In genomic region chr6:85160201-85160923, GRCm38 (mm10) we compare ENCODE assay signal across 9 mouse cellular contexts. TPM values are rescaled to one million over a fixed set of nuclear protein-coding genes. Genes with fewer than 3 reads are reported as not detected.
DNase-seq lines count a peak whose midpoint lies in the region; ATAC-seq lines count a peak whose summit lies in the region.
"Had no signal": no experiment of that assay in that cellular context is flagged by ENCODE, and none has a peak within 500 bp of the region (broad histone marks: within the 10 kb centered on the region; RNA-seq: fewer than 3 reads in every experiment).

No protein-coding gene starts in this region.

- no peak overlapping the region for H3K9ac ChIP-seq in limb, embryonic 11.5 days (ENCODE audit: low read length)
- H3K9ac ChIP-seq: heart, embryonic 13.5 days had no signal

- H3K9me3 ChIP-seq in limb, embryonic 11.5 days (ENCODE audit: control insufficient read depth, low read length): no peaks in the 10 kb centered on the region
- H3K9me3 ChIP-seq: heart, embryonic 13.5 days had no signal

- no peaks in the 10 kb centered on the region; the same call in 1 of the 2 replicates for H3K4me1 ChIP-seq in limb, embryonic 11.5 days (ENCODE audit: control insufficient read depth, insufficient read depth, low read length)
- H3K4me1 ChIP-seq: heart, embryonic 13.5 days had no signal

- H3K36me3 ChIP-seq in limb, embryonic 11.5 days (ENCODE audit: control insufficient read depth, insufficient read depth, low read length): no peaks in the 10 kb centered on the region
- H3K36me3 ChIP-seq: heart, embryonic 13.5 days had no signal

- peak; percentile 93 for DNase-seq in 3T3-L1 (ENCODE audit: low read depth, low spot score)
- DNase-seq in Muller cell, postnatal 12 days (ENCODE audit: inconsistent ontology term): peak; percentile 71
- DNase-seq in cerebellum, postnatal 14 days: peak; percentile 87 to 93
- DNase-seq in frontal cortex, postnatal 36 days (ENCODE audit: low spot score in 2 of 2): peak; percentile 70 to 89
- peak; percentile 72 to 92 for DNase-seq in kidney, adult 8-10 months
- peak; percentile 86 for DNase-seq in limb, embryonic 11.5 days (ENCODE audit: low spot score)
- DNase-seq in thymus, adult 18-20 months: peak; percentile 19 to 23

- no peak overlapping the region for H3K27ac ChIP-seq in limb, embryonic 11.5 days (replicated peaks; ENCODE audit: low read depth, low read length)
- H3K27ac ChIP-seq: heart, embryonic 13.5 days had no signal

- 43% methylated on average over 4 of the region's 4 CpGs for WGBS in limb, embryonic 11.5 days

- no peaks in the 10 kb centered on the region for H3K27me3 ChIP-seq in limb, embryonic 11.5 days (ENCODE audit: control insufficient read depth, insufficient read depth, low read length)

- H3K4me3 ChIP-seq in limb, embryonic 11.5 days (ENCODE audit: low read depth, low read length): no peak overlapping the region
- H3K4me3 ChIP-seq: heart, embryonic 13.5 days had no signal

- no peak overlapping the region for H3K4me2 ChIP-seq in limb, embryonic 11.5 days (ENCODE audit: low read depth, severe bottlenecking)
- H3K4me2 ChIP-seq: heart, embryonic 13.5 days had no signal

- no peak; the same call in 1 of the 2 replicates for ATAC-seq in limb, embryonic 11.5 days (ENCODE audit: insufficient number of reproducible peaks, low FRiP score, low TSS enrichment, low read depth)
- peak; percentile 48 for ATAC-seq in neutrophil, adult 5-6 weeks (ENCODE audit: extremely low read depth, insufficient number of reproducible peaks, low FRiP score, poor library complexity, severe bottlenecking)

RNA-seq across cellular contexts. Expression of gene Spr, which starts 22.8 kb away (rescaled TPM):
- 63.3 and 77.8 TPM in 2 replicates for polyA plus RNA-seq in limb, embryonic 11.5 days (2014; fragmentation: Nextera tagmentation; extraction: Ambion mirVana)
- 3.0 and 5.8 TPM in 2 replicates for total RNA-seq in neutrophil, adult 5-6 weeks (2017)

RNA-seq across cellular contexts. Expression of gene Emx1, which starts 26.9 kb away (rescaled TPM):
- polyA plus RNA-seq in limb, embryonic 11.5 days (2014; fragmentation: Nextera tagmentation; extraction: Ambion mirVana): 0.34 and 1.4 TPM in 2 replicates
- total RNA-seq in neutrophil, adult 5-6 weeks (2017): not detected in 2 replicates
- polyA plus RNA-seq: heart, embryonic 13.5 days had no signal

Comparison
In these comparisons a context has a peak if more than half of its experiments do, and no peak if none do; other contexts are left out.
1. DNase-seq: peak in every context shown above with its lines; median percentile 93 in 3T3-L1; 90 in cerebellum, postnatal 14 days; 86 in limb, embryonic 11.5 days; 82 in kidney, adult 8-10 months; 80 in frontal cortex, postnatal 36 days; 71 in Muller cell, postnatal 12 days; 21 in thymus, adult 18-20 months.